Mouse (Mus musculus) liver, embryonic 15.5 days (tissue): ENCODE measurements around the gene Ifnk. TPM values are rescaled to one million over a fixed set of nuclear protein-coding genes. Genes with fewer than 3 reads are reported as not detected.

Experiments used
- ATAC-seq: fragments of 200-750 bp; cut with Nextera tagmentation; 2 replicates; pipeline ENCODE4 v1.8.0; 2017; ENCODE audit warnings: moderate number of reproducible peaks, mild to moderate bottlenecking, moderate library complexity; ENCODE audit not compliant: insufficient read depth
- H3K27ac ChIP-seq: fragments of 300-500 bp; sonication (generic); replicated peaks from 2 replicates; pipeline ENCODE4 v1.5.1; 2015; ENCODE audit warnings: mild to moderate bottlenecking, inconsistent platforms
- H3K27me3 ChIP-seq: fragments of 300-500 bp; sonication (generic); 2 replicates; pipeline ENCODE4 v1.6.1; 2015; ENCODE audit warnings: mild to moderate bottlenecking, inconsistent platforms
- H3K36me3 ChIP-seq: fragments of 300-500 bp; sonication (generic); replicated peaks from 2 replicates; pipeline ENCODE4 v1.6.1; 2015; ENCODE audit warnings: moderate library complexity, mild to moderate bottlenecking, inconsistent platforms
- H3K4me1 ChIP-seq: fragments of 300-500 bp; sonication (generic); replicated peaks from 2 replicates; pipeline ENCODE4 v1.6.1; 2015; ENCODE audit warnings: inconsistent platforms
- H3K4me2 ChIP-seq: fragments of 300-500 bp; sonication (generic); 2 replicates; pipeline ENCODE4 v1.6.1; 2015; ENCODE audit warnings: moderate library complexity, mild to moderate bottlenecking, inconsistent platforms
- H3K4me3 ChIP-seq: fragments of 300-500 bp; sonication (generic); replicated peaks from 2 replicates; pipeline ENCODE4 v1.5.1; 2015; ENCODE audit warnings: mild to moderate bottlenecking, inconsistent platforms
- H3K9ac ChIP-seq: fragments of 300-500 bp; sonication (generic); 2 replicates; pipeline ENCODE4 v1.6.1; 2015; ENCODE audit warnings: moderate library complexity, mild to moderate bottlenecking, inconsistent platforms
- H3K9me3 ChIP-seq: fragments of 300-500 bp; sonication (generic); replicated peaks from 2 replicates; pipeline ENCODE4 v1.6.1; 2016; ENCODE audit warnings: inconsistent platforms
- WGBS: fragments of 180-500 bp; shearing (Covaris S2); methylation state at CpG from one replicate; pipeline ENCODE4 v1.1.7; 2015; ENCODE audit warnings: mixed read lengths; ENCODE audit not compliant: insufficient replicate concordance; 5-methylcytosine and 5-hydroxymethylcytosine counted together
- polyA plus RNA-seq: library from polyadenylated mRNA; unstranded; fragments of >200 nt; fragmentation: Nextera tagmentation; extraction: Ambion mirVana; gene quantifications from 2 replicates; pipeline ENCODE4 v1.2.1, GENCODE M21; 2015

Gene Ifnk
- polyA plus RNA-seq = 0.10 TPM in 1 of 2 replicates, not detected in the other

DNA sequence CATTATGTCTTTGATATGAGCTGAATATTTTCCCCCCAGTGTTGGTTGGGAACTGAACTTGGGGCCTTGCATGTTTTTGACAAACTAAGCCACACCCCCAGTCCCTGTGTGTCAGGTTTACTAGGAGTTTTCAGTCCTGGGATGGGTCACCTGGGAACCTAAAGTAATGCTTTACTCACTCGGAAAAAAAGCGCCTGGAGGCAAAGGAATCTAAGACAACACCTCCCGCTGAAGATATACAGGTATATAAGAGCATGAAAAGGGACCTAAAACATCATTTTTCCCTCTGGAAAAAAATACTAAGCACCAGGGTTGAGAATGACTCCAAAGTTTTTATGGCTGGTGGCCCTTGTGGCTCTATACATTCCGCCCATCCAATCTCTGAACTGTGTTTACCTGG, at the start of gene Ifnk:
Gene Ifnk, plus strand, starts transcription at position 301 of the 400 bp plus-strand sequence.
- peaks cover 4% of the 10 kb centered on the region; the same call in 1 of the 2 replicates for H3K4me1 ChIP-seq
- no peak within 1 kb of the TSS for H3K4me3 ChIP-seq
- peaks cover 18% of the 10 kb centered on the region for H3K27me3 ChIP-seq
- H3K4me2 ChIP-seq = no peak within 1 kb of the TSS
- no peak for ATAC-seq
- H3K9ac ChIP-seq = no peak within 1 kb of the TSS
- no peak within 1 kb of the TSS for H3K27ac ChIP-seq
- H3K9me3 ChIP-seq = no peaks in the 10 kb centered on the region
- WGBS = 63% methylated on average over 4 of the region's 4 CpGs
- no peaks in the 10 kb centered on the region for H3K36me3 ChIP-seq

DNA sequence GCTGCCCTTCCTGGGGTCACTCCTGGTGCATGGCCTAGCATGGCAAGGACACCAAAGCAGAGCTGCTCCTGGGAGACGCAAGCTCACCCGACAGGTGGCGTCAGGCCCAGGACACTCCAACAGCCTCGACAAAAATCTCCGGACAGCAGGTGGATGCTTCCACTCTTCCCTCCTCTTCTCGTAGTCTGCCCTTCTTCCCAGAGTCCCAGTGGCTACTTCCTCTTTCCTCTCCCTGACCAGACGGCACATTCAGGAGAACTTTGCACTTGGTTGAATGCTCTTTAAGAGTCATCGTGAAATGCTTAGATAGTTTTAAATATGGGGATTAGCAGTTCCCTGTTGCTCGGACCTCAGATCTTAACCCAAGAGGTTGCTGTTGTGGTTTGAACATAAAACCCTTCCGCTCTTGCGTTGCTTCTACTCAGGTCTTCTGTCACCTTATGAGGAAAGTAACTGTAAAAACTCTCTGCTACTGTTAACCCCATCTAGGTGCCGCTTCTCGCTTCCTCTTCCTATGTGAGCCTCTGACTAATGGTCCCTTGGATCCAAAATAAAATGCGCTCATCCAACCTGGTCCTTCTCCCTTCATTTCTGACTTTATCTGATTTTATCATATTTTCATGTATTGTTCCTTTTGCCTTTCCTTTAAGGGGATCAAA, 46.6 kb upstream of the Ifnk start:
- ATAC-seq = no peak

DNA sequence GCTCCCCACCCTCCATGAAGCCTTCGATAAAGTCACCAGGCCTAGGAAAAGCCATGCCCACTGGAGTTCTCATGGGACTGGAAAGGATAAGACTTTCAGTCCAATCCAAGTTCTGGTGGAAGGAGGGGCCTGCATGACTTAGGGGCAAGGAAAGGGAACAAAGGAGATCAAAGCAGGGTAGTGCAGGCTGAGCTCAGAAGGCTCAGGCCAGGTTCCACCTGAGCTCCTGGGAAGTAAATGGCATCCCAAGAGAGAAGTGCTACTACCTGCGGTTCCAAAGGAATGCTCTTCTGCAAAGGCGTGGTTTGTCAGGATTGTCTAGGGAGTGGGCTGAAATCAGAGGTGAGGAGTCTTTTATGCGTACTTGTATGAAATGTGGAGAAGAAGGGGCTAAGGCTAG, 39.4 kb upstream of the Ifnk start:
- H3K4me3 ChIP-seq = no peak overlapping the region
- no peaks in the 10 kb centered on the region for H3K27me3 ChIP-seq
- H3K36me3 ChIP-seq = no peaks in the 10 kb centered on the region
- no peak overlapping the region for H3K4me2 ChIP-seq
- 0 out of 2 replicates have a peak, but pooled peaks cover 6% of the 10 kb centered on the region for H3K4me1 ChIP-seq
- 75% methylated on average over 4 of the region's 4 CpGs for WGBS
- no peak overlapping the region for H3K27ac ChIP-seq
- no peak for ATAC-seq
- H3K9ac ChIP-seq = no peak overlapping the region
- no peaks in the 10 kb centered on the region for H3K9me3 ChIP-seq

More for the DNA sequence above, 46.6 kb upstream of the Ifnk start:
- no peak overlapping the region for H3K27ac ChIP-seq
- H3K4me1 ChIP-seq = peaks cover 5% of the 10 kb centered on the region
- no peaks in the 10 kb centered on the region for H3K36me3 ChIP-seq
- WGBS = 54% methylated on average over 14 of the region's 14 CpGs
- H3K4me2 ChIP-seq = no peak overlapping the region
- H3K4me3 ChIP-seq = no peak overlapping the region
- H3K9ac ChIP-seq = no peak overlapping the region
- H3K9me3 ChIP-seq = no peaks in the 10 kb centered on the region
- H3K27me3 ChIP-seq = no peaks in the 10 kb centered on the region

DNA sequence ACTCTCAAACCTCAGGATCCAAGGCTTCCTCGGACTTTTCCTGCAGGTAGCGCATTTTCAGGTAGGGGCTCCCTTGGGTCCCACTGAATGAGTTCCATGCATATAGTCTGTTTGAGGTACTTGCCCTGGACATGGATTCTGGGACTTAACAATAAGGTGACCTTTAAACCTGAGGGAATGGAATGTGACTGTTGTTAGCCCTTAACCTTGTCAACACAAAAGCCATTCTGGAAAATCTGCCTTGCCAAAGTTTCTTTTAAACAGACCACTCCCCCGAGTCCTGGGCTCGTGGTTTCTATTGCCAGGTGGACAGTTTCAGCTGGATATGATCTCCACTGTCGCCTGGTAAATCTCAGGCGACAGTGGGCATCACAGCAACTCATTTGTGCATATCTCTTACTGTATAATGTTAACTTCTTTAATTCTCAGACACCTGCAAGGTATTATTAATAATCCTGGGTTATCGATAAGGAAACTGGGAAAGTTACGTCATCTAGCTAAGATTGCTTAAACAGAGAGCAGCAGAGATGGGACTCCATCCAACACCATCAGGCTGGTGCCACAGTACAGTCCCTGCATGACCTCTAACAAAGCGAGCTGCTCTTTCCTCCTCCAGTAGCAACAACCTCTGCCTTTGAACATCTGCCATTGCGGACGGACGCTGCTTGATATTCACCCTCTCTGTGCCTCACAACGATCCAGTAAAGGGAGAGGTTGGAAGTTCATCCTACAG, 38.2 kb upstream of the Ifnk start:
- H3K4me2 ChIP-seq = no peak overlapping the region
- no peaks in the 10 kb centered on the region for H3K9me3 ChIP-seq
- no peak overlapping the region for H3K4me3 ChIP-seq
- 55% methylated on average over 13 of the region's 13 CpGs for WGBS
- no peaks in the 10 kb centered on the region for H3K27me3 ChIP-seq
- 0 out of 2 replicates have a peak, but pooled peaks cover 6% of the 10 kb centered on the region for H3K4me1 ChIP-seq
- peak; percentile 34; the same call in 1 of the 2 replicates for ATAC-seq
- no peak overlapping the region for H3K9ac ChIP-seq
- no peaks in the 10 kb centered on the region for H3K36me3 ChIP-seq
- 0 out of 2 replicates have a peak overlapping the region, but pooled peaks have one; percentile 41 for H3K27ac ChIP-seq

DNA sequence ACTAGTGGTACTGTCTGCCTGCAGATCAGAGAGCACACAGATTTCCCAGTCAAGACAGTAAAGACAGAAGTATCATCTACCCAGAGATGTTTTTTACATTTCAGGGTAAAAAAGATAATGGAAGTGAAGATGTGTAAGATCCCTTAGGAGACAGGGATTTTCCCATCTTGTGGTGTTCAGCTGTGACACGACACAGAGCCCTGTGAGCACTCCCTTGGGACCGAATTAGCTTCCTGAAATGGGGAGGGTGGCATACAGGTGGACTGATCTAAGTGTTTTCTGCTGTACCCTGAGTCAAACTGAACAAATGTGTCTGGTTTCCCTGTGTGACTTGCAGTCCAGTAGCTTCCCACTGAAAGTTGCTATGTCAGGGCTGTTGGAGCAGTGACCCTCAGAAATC, 36.9 kb upstream of the Ifnk start:
- Histone ChIP-seq H3K27me3 (no peaks in the 10 kb centered on the region), H3K36me3 (no peaks in the 10 kb centered on the region), H3K4me1 (0 out of 2 replicates have a peak, but pooled peaks cover 6% of the 10 kb centered on the region), H3K4me2 (no peak overlapping the region), H3K9me3 (no peaks in the 10 kb centered on the region), H3K9ac (no peak overlapping the region), H3K4me3 (no peak overlapping the region), H3K27ac (no peak overlapping the region)
- no peak for ATAC-seq
- 58% methylated on average over 2 of the region's 2 CpGs for WGBS

DNA sequence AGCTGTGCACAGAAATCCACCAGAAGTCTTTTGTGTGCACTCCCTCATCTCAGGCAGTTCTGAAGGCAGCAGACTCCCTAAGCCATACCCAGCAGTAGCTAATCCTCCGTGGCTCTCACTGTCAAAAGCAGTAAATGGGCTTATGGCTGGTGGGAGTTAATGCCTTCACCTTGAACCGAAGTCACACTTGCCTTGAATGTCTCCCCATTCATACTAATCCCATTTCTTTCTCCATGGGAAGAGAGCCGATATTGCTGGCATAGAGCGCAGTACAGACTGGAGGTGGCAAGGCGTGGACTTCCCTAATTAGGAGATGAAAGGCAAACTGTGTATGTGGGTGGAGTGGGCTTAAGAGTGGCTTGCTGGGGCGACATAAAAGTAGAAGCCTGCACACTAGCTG, 35.9 kb upstream of the Ifnk start:
- Histone ChIP-seq H3K9ac (no peak overlapping the region), H3K4me1 (0 out of 2 replicates have a peak, but pooled peaks cover 6% of the 10 kb centered on the region), H3K36me3 (no peaks in the 10 kb centered on the region), H3K27me3 (no peaks in the 10 kb centered on the region), H3K27ac (no peak overlapping the region), H3K4me3 (no peak overlapping the region), H3K9me3 (no peaks in the 10 kb centered on the region), H3K4me2 (no peak overlapping the region)
- no peak for ATAC-seq
- WGBS = 63% methylated on average over 6 of the region's 6 CpGs

DNA sequence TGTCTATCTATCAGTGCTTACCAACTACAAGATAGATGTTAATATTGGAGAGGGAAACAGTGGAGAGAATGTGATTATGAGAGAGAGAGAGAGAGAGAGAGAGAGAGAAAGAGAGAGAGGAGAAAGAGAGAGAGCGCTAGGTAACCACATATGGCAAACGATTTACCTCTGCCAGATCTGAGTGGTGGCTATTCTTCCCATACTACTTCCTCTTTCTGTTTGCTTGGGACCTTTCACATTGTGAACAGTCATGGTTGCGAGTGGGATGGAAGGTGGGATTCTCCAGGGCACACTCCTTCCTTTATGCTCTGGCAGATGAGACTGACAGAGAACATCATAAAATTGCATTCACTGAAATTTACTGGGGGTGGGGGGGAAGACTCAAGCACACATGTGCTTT, 34.7 kb upstream of the Ifnk start:
- WGBS = 49% methylated on average over 3 of the region's 3 CpGs

DNA sequence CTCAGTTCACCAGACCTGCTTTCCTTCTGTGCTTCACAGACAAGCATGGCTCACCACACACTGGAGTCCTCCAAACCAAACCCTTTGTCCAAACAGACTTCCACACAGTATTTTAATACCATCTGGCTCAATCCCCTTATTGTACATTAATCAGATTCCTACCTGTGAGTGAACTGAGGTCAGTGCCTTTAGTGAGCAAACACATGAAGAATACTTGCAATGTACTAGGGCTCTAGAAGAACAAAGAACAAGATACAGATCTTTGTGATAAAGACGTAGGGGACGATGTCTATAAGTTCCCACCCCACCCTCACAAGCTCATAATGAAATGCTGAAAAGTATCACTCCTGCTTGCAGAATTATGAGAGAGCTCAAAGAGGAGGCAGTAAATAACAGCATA, 33.0 kb upstream of the Ifnk start:
- Histone ChIP-seq H3K4me3 (no peak overlapping the region), H3K27me3 (no peaks in the 10 kb centered on the region), H3K9ac (no peak overlapping the region), H3K9me3 (no peaks in the 10 kb centered on the region), H3K27ac (no peak overlapping the region), H3K4me1 (no peaks in the 10 kb centered on the region), H3K4me2 (no peak overlapping the region), H3K36me3 (no peaks in the 10 kb centered on the region)
- ATAC-seq = no peak
- whole genome bisulfite sequencing = 41% methylated on average over 2 of the region's 2 CpGs

More for the DNA sequence above, 34.7 kb upstream of the Ifnk start:
- H3K9me3 ChIP-seq = no peaks in the 10 kb centered on the region
- H3K36me3 ChIP-seq = no peaks in the 10 kb centered on the region
- H3K4me1 ChIP-seq = 0 out of 2 replicates have a peak, but pooled peaks cover 6% of the 10 kb centered on the region
- no peak overlapping the region for H3K4me3 ChIP-seq
- no peak overlapping the region for H3K4me2 ChIP-seq
- H3K9ac ChIP-seq = no peak overlapping the region
- H3K27ac ChIP-seq = no peak overlapping the region
- ATAC-seq = no peak
- H3K27me3 ChIP-seq = no peaks in the 10 kb centered on the region

DNA sequence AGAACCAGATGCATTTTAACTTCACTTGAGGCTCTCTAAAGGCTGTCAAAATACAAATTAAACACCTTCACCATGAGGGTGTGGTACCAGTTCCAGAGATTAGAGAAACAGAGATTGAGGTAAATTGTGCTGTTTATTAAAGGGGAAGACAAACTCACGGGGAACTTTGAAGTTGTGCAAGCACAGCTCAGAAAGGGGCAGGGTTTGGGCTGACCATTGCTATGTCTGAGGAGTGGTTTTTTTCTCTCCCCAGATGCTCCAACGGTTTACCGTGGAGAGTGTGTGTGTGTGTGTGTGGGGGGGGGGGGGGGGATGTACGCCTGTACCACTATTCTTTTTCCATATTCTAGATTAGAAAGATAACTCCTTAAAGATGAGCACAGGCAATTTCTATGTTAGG, 31.7 kb upstream of the Ifnk start:
- 33% methylated on average over 4 of the region's 4 CpGs for WGBS
- no peak overlapping the region for H3K4me2 ChIP-seq
- ATAC-seq = no peak
- H3K36me3 ChIP-seq = no peaks in the 10 kb centered on the region
- no peaks in the 10 kb centered on the region for H3K27me3 ChIP-seq
- no peak overlapping the region for H3K4me3 ChIP-seq
- H3K9ac ChIP-seq = no peak overlapping the region
- H3K9me3 ChIP-seq = no peaks in the 10 kb centered on the region
- no peak overlapping the region for H3K27ac ChIP-seq
- H3K4me1 ChIP-seq = no peaks in the 10 kb centered on the region

DNA sequence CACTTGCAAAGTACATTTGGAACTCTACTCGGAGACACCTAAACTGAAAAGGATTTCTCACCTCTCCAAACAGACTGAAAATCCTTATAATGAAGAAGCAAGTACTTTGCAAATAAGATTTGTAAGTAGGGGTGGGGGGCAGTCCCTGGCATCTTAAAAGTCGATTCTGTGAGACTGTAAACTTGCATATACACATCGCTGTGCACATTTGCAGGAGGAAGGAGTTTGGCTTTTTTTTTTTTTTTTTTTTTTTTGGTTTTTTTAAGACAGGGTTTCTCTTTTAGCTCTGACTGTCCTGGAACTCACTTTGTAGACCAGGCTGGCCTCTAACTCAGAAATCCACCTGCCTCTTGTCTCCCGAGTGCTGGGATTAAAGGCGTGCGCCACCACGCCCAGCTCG, 31.3 kb upstream of the Ifnk start:
- no peak for ATAC-seq
- WGBS = 63% methylated on average over 8 of the region's 8 CpGs
- H3K27ac ChIP-seq = no peak overlapping the region
- no peak overlapping the region for H3K4me3 ChIP-seq
- no peaks in the 10 kb centered on the region for H3K9me3 ChIP-seq
- no peaks in the 10 kb centered on the region for H3K36me3 ChIP-seq
- H3K27me3 ChIP-seq = no peaks in the 10 kb centered on the region
- no peak overlapping the region for H3K4me2 ChIP-seq
- no peak overlapping the region for H3K9ac ChIP-seq
- H3K4me1 ChIP-seq = no peaks in the 10 kb centered on the region; the same call in 1 of the 2 replicates

DNA sequence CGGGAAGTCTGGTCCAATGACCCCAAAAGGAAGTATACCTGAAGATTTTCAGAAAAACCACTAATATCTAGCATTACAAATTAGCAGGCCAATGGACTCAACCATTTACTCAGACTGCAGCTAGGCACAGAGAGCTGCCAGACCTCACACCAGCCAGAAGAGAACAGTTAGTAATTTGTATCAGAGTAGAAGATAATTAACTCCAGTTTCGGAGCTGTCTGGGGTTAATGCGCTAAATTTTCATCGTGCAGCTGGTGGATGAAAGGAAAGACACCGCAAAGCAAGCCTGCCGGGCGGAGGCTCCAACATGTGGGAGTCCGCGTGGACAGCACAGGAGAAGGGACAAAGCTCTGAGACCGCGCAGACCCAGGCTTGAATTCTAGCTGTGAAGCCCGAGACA, 30.8 kb upstream of the Ifnk start:
- 68% methylated on average over 12 of the region's 12 CpGs for WGBS
- Histone ChIP-seq H3K9ac (no peak overlapping the region), H3K27ac (no peak overlapping the region), H3K4me2 (no peak overlapping the region), H3K27me3 (no peaks in the 10 kb centered on the region), H3K9me3 (no peaks in the 10 kb centered on the region), H3K4me1 (no peaks in the 10 kb centered on the region; the same call in 1 of the 2 replicates), H3K36me3 (no peaks in the 10 kb centered on the region), H3K4me3 (no peak overlapping the region)
- ATAC-seq = no peak
